Mouse (Mus musculus) forebrain, embryonic 14.5 days (tissue): ENCODE data around the gene Gm29427. TPM values are rescaled to one million over a fixed set of nuclear protein-coding genes. Genes with fewer than 3 reads are reported as not detected.

Experiments
- ATAC-seq: fragments of 200-750 bp; cut with Nextera tagmentation; 2 replicates; pipeline ENCODE4 v1.8.0; 2017; ENCODE audit warnings: mild to moderate bottlenecking, moderate library complexity
- DNase-seq: peaks from one replicate; pipeline ENCODE4 v3.0.0-alpha.2; 2015; ENCODE audit warnings: low spot score
- H3K27ac ChIP-seq: fragments of 300-500 bp; sonication (generic); 2 replicates; pipeline ENCODE4 v1.5.1; 2014; ENCODE audit warnings: low read depth, mild to moderate bottlenecking, control low read depth, low read length, moderate library complexity
- H3K27me3 ChIP-seq: fragments of 300-500 bp; sonication (generic); replicated peaks from 2 replicates; pipeline ENCODE4 v1.6.1; 2014; ENCODE audit warnings: low read length, control low read depth, mixed read lengths; ENCODE audit not compliant: control insufficient read depth, insufficient read depth
- H3K36me3 ChIP-seq: fragments of 300-500 bp; sonication (generic); 2 replicates; pipeline ENCODE4 v1.6.1; 2014; ENCODE audit warnings: low read length, control low read depth; ENCODE audit not compliant: control insufficient read depth, insufficient read depth
- H3K4me1 ChIP-seq: fragments of 300-500 bp; sonication (generic); 2 replicates; pipeline ENCODE4 v1.6.1; 2014; ENCODE audit warnings: antibody characterized with exemption, low read length, control low read depth; ENCODE audit not compliant: control insufficient read depth, insufficient read depth
- H3K4me2 ChIP-seq: fragments of 300-500 bp; sonication (generic); 2 replicates; pipeline ENCODE4 v1.6.1; 2014; ENCODE audit warnings: mild to moderate bottlenecking, control low read depth, low read length
- H3K4me3 ChIP-seq: fragments of 300-500 bp; sonication (generic); 2 replicates; pipeline ENCODE4 v1.5.1; 2014; ENCODE audit warnings: low read depth, low read length, control low read depth
- H3K9ac ChIP-seq: fragments of 300-500 bp; sonication (generic); 2 replicates; pipeline ENCODE4 v1.6.1; 2014; ENCODE audit warnings: mild to moderate bottlenecking, low read length, control low read depth, moderate library complexity
- H3K9me3 ChIP-seq: fragments of 300-500 bp; sonication (generic); replicated peaks from 2 replicates; pipeline ENCODE4 v1.6.1; 2016; ENCODE audit warnings: low read length, control low read depth, mixed read lengths; ENCODE audit not compliant: control insufficient read depth
- WGBS: fragments of 180-500 bp; shearing (Covaris S2); extraction: QIAGEN DNeasy Blood & Tissue Kit; methylation state at CpG from one replicate; pipeline ENCODE4 v1.1.7; 2014; 5-methylcytosine and 5-hydroxymethylcytosine counted together
- polyA plus RNA-seq: library from polyadenylated mRNA; unstranded; fragments of >200 nt; fragmentation: Nextera tagmentation; extraction: Ambion mirVana; gene quantifications from 2 replicates; pipeline ENCODE4 v1.2.1, GENCODE M21; 2014

Gene Gm29427
- polyA plus RNA-seq, 1 experiment from 2014 or later, result not detected

- Histone ChIP-seq H3K9ac (peak within 1 kb of the TSS; percentile 98), H3K9me3 (no peaks in the 10 kb centered on the region), H3K36me3 (peaks cover 11% of the 10 kb centered on the region; the same call in 1 of the 2 replicates), H3K4me2 (peak within 1 kb of the TSS; percentile 99), H3K4me3 (peak within 1 kb of the TSS; percentile 89), H3K4me1 (peaks cover 9% of the 10 kb centered on the region), H3K27ac (peak within 1 kb of the TSS; percentile 86), H3K27me3 (no peaks in the 10 kb centered on the region)
- peak; percentile 94 for DNase-seq
- peak; percentile 76 for ATAC-seq
- WGBS, result under 1% methylated on average over 54 of the region's 54 CpGs
These were observed 1.8 kb upstream of the Gm29427 start, which contains the start of gene Yod1 for GRCm38 (mm10) chr1:130717291-130717871. TSS of gene Yod1 (plus strand) at chr1:130717327.

- H3K4me1 ChIP-seq, result peaks cover 9% of the 10 kb centered on the region
- peak overlapping the region; percentile 98 for H3K9ac ChIP-seq
- no peaks in the 10 kb centered on the region for H3K9me3 ChIP-seq
- H3K36me3 ChIP-seq, result peaks cover 11% of the 10 kb centered on the region; the same call in 1 of the 2 replicates
- peak overlapping the region; percentile 99 for H3K4me2 ChIP-seq
- 0% methylated on average over 42 of the region's 42 CpGs for WGBS
- peak overlapping the region; percentile 86 for H3K27ac ChIP-seq
- peak; percentile 4 for ATAC-seq
- H3K4me3 ChIP-seq, result peak overlapping the region; percentile 89
- peak; percentile 11 for DNase-seq
- no peaks in the 10 kb centered on the region for H3K27me3 ChIP-seq
These were observed 1.1 kb upstream of the Gm29427 start for GRCm38 (mm10) chr1:130716513-130717290.

GRCm38 (mm10) chr1:130716218-130716512 is 566 bp upstream of the Gm29427 start:
- 0% methylated on average over 3 of the region's 3 CpGs for WGBS
- Histone ChIP-seq H3K9me3 (no peaks in the 10 kb centered on the region), H3K27ac (peak overlapping the region; percentile 86; the same call in 1 of the 2 replicates), H3K36me3 (peaks cover 14% of the 10 kb centered on the region; the same call in 1 of the 2 replicates), H3K4me1 (peaks cover 9% of the 10 kb centered on the region), H3K4me2 (peak overlapping the region; percentile 99), H3K27me3 (no peaks in the 10 kb centered on the region), H3K9ac (peak overlapping the region; percentile 98), H3K4me3 (peak overlapping the region; percentile 89)
- peak; percentile 36 for DNase-seq
- ATAC-seq, result peak; percentile 16

GRCm38 (mm10) chr1:130714046-130714445 is 1.6 kb downstream of the Gm29427 start:
- Histone ChIP-seq H3K27ac (no peak overlapping the region), H3K4me1 (peaks cover 7% of the 10 kb centered on the region), H3K4me2 (no peak overlapping the region), H3K4me3 (no peak overlapping the region), H3K9ac (no peak overlapping the region), H3K27me3 (no peaks in the 10 kb centered on the region), H3K9me3 (no peaks in the 10 kb centered on the region), H3K36me3 (peaks cover 9% of the 10 kb centered on the region; the same call in 1 of the 2 replicates)
- ATAC-seq (no peak), DNase-seq (no peak)
- WGBS, result 81% methylated on average over 4 of the region's 4 CpGs

- no peak for ATAC-seq
- Histone ChIP-seq H3K27ac (no peak overlapping the region), H3K9me3 (no peaks in the 10 kb centered on the region), H3K4me2 (no peak overlapping the region), H3K27me3 (no peaks in the 10 kb centered on the region), H3K36me3 (peaks cover 25% of the 10 kb centered on the region; the same call in 1 of the 2 replicates), H3K9ac (no peak overlapping the region), H3K4me1 (no peaks in the 10 kb centered on the region), H3K4me3 (no peak overlapping the region)
- DNase-seq, result no peak
- 90% methylated on average over 22 of the region's 22 CpGs for WGBS
These were observed 5.1 kb downstream of the Gm29427 start for GRCm38 (mm10) chr1:130710283-130711080.

- Histone ChIP-seq H3K27me3 (no peaks in the 10 kb centered on the region), H3K4me1 (no peaks in the 10 kb centered on the region), H3K27ac (no peak overlapping the region), H3K9me3 (no peaks in the 10 kb centered on the region), H3K36me3 (peaks cover 81% of the 10 kb centered on the region), H3K4me2 (no peak overlapping the region), H3K4me3 (no peak overlapping the region), H3K9ac (no peak overlapping the region)
- DNase-seq (no peak), ATAC-seq (no peak)
- 91% methylated on average over 2 of the region's 2 CpGs for WGBS
These were observed 12.0 kb downstream of the Gm29427 start for GRCm38 (mm10) chr1:130703613-130704012.

- ATAC-seq, result no peak
- no peak for DNase-seq
- peaks cover 89% of the 10 kb centered on the region for H3K36me3 ChIP-seq
- 96% methylated on average over 11 of the region's 11 CpGs for WGBS
- no peaks in the 10 kb centered on the region for H3K4me1 ChIP-seq
- no peak overlapping the region for H3K4me2 ChIP-seq
- no peak overlapping the region for H3K27ac ChIP-seq
- H3K9ac ChIP-seq, result no peak overlapping the region
- H3K27me3 ChIP-seq, result no peaks in the 10 kb centered on the region
- H3K4me3 ChIP-seq, result no peak overlapping the region
- no peaks in the 10 kb centered on the region for H3K9me3 ChIP-seq
These were observed 13.6 kb downstream of the Gm29427 start for GRCm38 (mm10) chr1:130701976-130702375.

- Histone ChIP-seq H3K36me3 (peaks cover 80% of the 10 kb centered on the region), H3K9me3 (no peaks in the 10 kb centered on the region), H3K4me2 (no peak overlapping the region), H3K27me3 (no peaks in the 10 kb centered on the region), H3K4me1 (no peaks in the 10 kb centered on the region), H3K27ac (no peak overlapping the region), H3K4me3 (no peak overlapping the region), H3K9ac (no peak overlapping the region)
- WGBS, result 87% methylated on average over 10 of the region's 10 CpGs
- ATAC-seq (no peak), DNase-seq (no peak)
These were observed 15.5 kb downstream of the Gm29427 start for GRCm38 (mm10) chr1:130699937-130700633.
